Mouse (Mus musculus) spleen, adult 18-20 months (tissue): ENCODE data around the gene Fbxl16.
"Not testable (repeated sequence)": the region's sequence is repeated elsewhere in the genome, so short reads cannot be mapped to it uniquely, and the experiment has no call there.

Experiments used
- DNase-seq, 2 experiments: peaks; one replicate each; pipeline ENCODE4 v3.0.0; 2022; ENCODE audit warnings: mixed read lengths in 2 of 2

Fbxl16 gene

GRCm38 (mm10) chr17:25796211-25796771 is 12.6 kb upstream of the Fbxl16 start:
- peak in 1 of 2 experiments; percentile 26 for DNase-seq

GRCm38 (mm10) chr17:25796951-25797369 is 11.9 kb upstream of the Fbxl16 start, which contains the start of gene Metrn:
Gene Metrn (minus strand): TSS chr17:25797136.
- peak; percentile 74 to 89 for DNase-seq

- peak; percentile 49 to 57 for DNase-seq
These were observed 7.9 kb upstream of the Fbxl16 start for GRCm38 (mm10) chr17:25801029-25801428.

GRCm38 (mm10) chr17:25802825-25803517 is 5.9 kb upstream of the Fbxl16 start:
- DNase-seq = no peak

- no peak for DNase-seq
These were observed 2.4 kb upstream of the Fbxl16 start for GRCm38 (mm10) chr17:25806507-25806906.

- not testable (repeated sequence) for DNase-seq
These were observed 1.4 kb upstream of the Fbxl16 start for GRCm38 (mm10) chr17:25807452-25807851.

GRCm38 (mm10) chr17:25808028-25808427 is 857 bp upstream of the Fbxl16 start:
- DNase-seq = no peak

GRCm38 (mm10) chr17:25809606-25810340 is 888 bp downstream of the Fbxl16 start:
- DNase-seq = no peak

GRCm38 (mm10) chr17:25810890-25811289 is 2.0 kb downstream of the Fbxl16 start:
- DNase-seq = no peak

GRCm38 (mm10) chr17:25813471-25813870 is 4.6 kb downstream of the Fbxl16 start:
- DNase-seq = peak in 1 of 2 experiments; percentile 75

GRCm38 (mm10) chr17:25817662-25818061 is 8.8 kb downstream of the Fbxl16 start:
- no peak for DNase-seq

GRCm38 (mm10) chr17:25818851-25819780 is 10.2 kb downstream of the Fbxl16 start:
- no peak for DNase-seq

GRCm38 (mm10) chr17:25823452-25823851 is 14.6 kb downstream of the Fbxl16 start, which contains the start of gene Wdr24:
Gene Wdr24 (plus strand): TSS chr17:25823627.
- peak; percentile 46 to 71 for DNase-seq

GRCm38 (mm10) chr17:25824362-25825142 is 15.7 kb downstream of the Fbxl16 start:
- no peak for DNase-seq

GRCm38 (mm10) chr17:25825311-25825710 is 16.4 kb downstream of the Fbxl16 start:
- DNase-seq = no peak

GRCm38 (mm10) chr17:25825984-25826570 is 17.2 kb downstream of the Fbxl16 start:
- no peak for DNase-seq

GRCm38 (mm10) chr17:25827011-25827410 is 18.1 kb downstream of the Fbxl16 start:
- DNase-seq = no peak

- DNase-seq = no peak
These were observed 18.8 kb downstream of the Fbxl16 start for GRCm38 (mm10) chr17:25827546-25828222.

- no peak for DNase-seq
These were observed 19.3 kb downstream of the Fbxl16 start for GRCm38 (mm10) chr17:25828223-25828594.

- DNase-seq = peak; percentile 52 to 69
These were observed 20.1 kb downstream of the Fbxl16 start, which contains the start of gene Jmjd8 for GRCm38 (mm10) chr17:25828712-25829557. Gene Jmjd8 (plus strand): TSS chr17:25828867.
